Mouse (Mus musculus) layer of hippocampus, adult 18-20 months (tissue): ENCODE results near the gene C9orf72. TPM values are rescaled to one million over a fixed set of nuclear protein-coding genes. Genes with fewer than 3 reads are reported as not detected.
A peak's percentile ranks its signal among the peaks of the same experiment; 100 is the strongest.
"Not testable (repeated sequence)": the region's sequence is repeated elsewhere in the genome, so short reads cannot be mapped to it uniquely, and the experiment has no call there.

ENCODE experiments used
- DNase-seq, 2 experiments: peaks; one replicate each; pipeline ENCODE4 v3.0.0; 2022; ENCODE audit warnings: low spot score in 2 of 2
- long read RNA-seq: library from polyadenylated mRNA; stranded (forward); transcript quantifications from one replicate; pipeline ENCODE4 v2.0.0, GENCODE M21; 2021
- total RNA-seq, 2 experiments: library from RNA; stranded (reverse); gene quantifications; 2 replicates each; pipeline ENCODE4 v1.2.3; 2021

The C9orf72 gene
- 10 to 100 TPM; 21.2 to 25.2 TPM for total RNA-seq
- long read RNA-seq, transcript C9orf72-203 (11 exons, 3,193 nt) = major isoform, 13 of 24 reads
- long read RNA-seq, partial matches to known transcripts = 3 of 24 reads
- long read RNA-seq, other reads (novel, unspliced or antisense) = 8 of 24 reads

GRCm38 (mm10) chr4:35225734-35226495 lies at the start of gene C9orf72:
Gene C9orf72, minus strand, starts transcription at chr4:35226175.
- DNase-seq = peak; percentile 94 to 99

DNA sequence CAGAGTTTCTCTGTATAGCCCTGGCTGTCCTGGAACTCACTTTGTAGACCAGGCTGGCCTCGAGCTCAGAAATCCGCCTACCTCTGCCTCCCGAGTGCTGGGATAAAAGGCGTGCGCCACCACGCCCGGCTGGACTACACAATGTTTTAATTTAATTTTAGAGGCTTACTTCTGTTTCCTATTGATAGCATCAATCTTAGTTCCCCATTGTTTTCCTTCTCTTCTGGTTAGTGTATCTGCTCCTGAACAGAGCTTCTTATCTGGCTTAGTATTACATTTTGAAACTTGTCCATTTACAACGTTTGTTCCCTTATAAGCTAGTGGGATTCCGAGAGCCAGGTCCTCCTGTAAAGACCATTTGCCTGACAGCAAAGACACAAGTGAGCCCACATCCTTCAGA lies 33.0 kb upstream of the C9orf72 start:
- no peak for DNase-seq

DNA sequence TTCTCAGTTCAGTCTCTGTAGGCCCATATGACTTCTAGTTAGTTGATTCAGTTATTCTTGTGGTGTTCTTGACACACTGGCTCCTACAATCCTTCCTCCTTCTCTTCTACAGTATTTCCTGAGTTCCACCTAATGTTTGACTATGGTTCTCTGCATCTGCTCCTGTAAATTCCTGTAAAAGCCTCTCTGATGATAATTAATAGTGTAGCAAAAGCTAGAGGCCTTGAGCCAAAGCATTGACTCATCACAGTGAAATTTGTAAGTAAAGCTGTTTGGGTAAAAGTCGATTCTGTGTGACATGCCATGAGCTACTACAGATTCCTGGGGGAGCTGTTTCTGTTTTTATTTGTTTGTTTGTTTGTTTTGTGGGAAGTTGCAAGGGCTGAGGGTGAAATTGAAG lies 18.0 kb upstream of the C9orf72 start:
- DNase-seq = no peak

DNA sequence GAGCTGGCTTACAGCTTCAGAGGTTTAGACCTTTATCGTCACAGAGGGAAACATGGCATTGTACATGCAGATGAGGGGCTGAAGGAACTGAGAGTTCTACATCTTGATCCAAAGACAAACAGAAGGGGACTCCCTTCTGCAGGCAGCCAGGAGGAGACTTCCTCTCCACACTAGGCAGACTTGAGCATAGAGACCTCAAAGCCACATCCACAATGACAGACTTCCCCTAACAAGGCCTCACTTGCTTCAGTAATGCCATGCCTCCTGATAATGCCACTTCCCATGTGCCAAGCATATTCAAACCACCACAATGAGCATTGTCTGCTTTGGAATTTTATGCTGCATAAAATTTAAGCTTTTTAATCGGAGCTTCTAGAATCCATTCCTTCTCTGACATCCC lies 15.8 kb upstream of the C9orf72 start:
- no peak for DNase-seq

GRCm38 (mm10) chr4:35238696-35239095 lies 12.7 kb upstream of the C9orf72 start:
- no peak for DNase-seq

GRCm38 (mm10) chr4:35238240-35238639 lies 12.3 kb upstream of the C9orf72 start:
- DNase-seq = not testable (repeated sequence)

- DNase-seq = no peak
These were observed 10.3 kb upstream of the C9orf72 start for GRCm38 (mm10) chr4:35236313-35236712.

DNA sequence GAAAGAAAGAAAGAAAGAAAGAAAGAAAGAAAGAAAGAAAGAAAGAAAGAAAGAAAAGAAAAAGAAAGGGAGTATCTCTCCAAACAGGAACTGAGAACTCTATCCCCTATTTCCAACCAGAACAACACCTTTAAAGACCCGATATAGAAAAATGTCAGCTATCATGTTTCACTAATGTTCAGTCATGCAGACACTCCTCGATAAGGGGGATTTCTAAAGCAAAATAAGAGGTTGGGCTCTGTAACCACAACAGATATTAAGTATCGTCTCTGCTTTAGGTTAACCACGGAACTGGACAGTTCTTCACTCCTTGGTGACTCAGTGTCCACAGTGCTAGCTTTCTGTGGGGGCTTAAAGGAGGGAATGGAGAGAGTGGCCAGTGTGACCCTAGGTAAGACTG lies 2.3 kb upstream of the C9orf72 start:
- no peak for DNase-seq

GRCm38 (mm10) chr4:35226496-35226992 lies 569 bp upstream of the C9orf72 start:
- no peak for DNase-seq

- DNase-seq = peak; percentile 16 to 27
These were observed 738 bp downstream of the C9orf72 start for GRCm38 (mm10) chr4:35225141-35225733.

DNA sequence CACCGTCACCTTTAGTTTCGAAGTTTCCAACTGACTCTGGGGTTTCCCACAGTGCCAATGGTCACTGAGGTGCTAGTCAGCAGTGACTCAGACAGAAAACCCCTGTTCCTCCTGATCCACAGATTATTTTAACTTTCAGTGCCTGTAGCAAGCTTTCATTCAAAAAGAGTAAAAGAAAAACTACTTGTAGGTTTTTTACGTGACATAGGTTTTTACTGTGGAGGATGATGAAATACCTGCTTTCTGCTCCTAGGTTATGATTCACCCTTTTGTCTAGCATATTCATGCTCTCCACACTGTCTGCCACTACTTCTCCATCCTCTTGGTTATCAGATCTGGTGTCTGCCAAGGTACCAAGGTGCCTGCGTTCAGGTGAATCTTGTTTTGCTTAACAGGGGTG lies 1.9 kb downstream of the C9orf72 start:
- no peak for DNase-seq

DNA sequence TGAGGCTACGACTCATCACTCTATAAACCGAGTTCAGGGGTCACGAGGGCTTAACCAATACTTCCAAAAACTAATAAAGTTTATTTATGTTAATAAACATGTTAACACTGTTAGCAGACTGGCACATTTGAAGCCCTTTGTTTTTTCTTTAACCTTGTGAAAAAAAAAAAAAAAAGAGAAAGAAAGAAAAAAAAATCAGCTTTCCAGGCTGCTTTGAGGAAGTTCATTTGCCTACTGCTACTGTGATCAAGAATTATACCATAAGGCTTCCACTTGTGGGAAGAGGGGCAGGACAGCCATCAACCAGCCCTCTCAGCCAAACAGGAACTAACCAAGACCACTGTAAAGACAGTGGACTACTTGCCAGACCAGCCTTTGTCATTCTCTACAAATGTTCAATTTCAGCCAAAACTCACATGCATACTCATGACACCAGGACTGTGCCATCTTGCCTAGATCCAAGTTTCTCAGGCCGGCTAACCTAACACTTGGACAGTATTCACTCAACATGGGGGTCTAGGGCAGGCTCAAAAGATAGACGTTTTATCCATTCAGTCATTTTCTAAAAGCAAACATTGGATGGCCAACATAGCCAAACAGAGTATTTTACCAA lies 2.5 kb downstream of the C9orf72 start:
- no peak for DNase-seq

DNA sequence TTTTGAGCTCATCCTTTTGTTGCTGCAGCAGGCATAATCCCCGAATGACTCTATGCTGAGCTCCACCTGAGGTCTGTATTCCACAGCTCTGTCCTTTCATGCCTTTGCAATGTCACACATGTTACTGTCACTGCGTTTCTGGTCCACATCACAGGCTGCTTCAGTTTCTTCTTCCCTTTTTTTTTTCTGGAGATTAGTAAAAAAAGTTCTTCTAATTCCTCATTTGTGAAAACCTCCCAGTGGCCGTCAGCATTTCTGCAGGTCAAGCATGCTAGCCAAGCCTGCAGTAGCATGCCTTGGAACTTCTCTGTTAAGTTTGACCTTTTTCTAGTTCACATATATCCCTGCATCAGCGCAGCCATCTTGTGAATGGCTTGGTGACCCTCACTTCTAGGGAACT lies 4.1 kb downstream of the C9orf72 start:
- DNase-seq = no peak

DNA sequence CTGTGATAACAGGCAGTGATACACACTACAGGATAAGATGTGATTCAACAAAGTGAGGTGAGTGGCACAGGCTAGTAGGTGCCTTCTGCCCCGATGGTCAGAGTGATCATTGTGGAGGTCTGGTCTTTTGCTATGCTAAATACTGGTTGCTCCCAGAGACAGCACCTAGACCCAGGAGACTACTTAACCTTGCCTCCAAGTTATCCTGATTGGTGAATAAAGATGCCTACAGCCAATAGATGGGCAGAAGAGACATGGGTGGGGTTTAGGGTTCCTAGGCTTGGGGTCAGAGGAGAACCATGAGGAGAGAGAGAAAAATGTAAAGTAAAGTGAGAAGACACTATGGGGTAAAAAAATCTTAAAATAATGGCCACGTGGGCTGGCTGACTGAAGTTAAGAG lies 4.8 kb downstream of the C9orf72 start:
- DNase-seq = no peak

GRCm38 (mm10) chr4:35220108-35220731 lies 5.8 kb downstream of the C9orf72 start:
- no peak for DNase-seq

DNA sequence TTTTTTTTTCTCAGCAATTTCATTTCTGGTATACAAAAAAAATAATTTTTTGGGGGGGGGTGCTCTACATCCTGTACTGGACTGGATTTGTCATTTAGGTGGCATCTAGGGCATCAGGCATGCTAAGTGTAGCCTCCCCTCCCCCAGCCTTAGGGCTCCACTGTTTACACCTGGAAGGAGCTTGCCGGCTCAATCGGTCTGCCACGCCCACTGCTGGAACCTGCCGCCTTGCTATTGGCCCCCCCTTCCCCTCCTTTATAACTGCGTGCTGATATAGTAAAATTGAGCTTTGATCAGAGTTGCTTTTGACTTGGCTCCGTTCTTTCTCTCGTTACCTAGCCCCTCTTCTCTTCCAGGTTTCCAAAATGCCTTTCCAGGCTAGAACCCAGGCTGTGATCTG lies 21.3 kb downstream of the C9orf72 start:
- DNase-seq = no peak

- DNase-seq = no peak
These were observed 22.3 kb downstream of the C9orf72 start for GRCm38 (mm10) chr4:35203724-35204123.

DNA sequence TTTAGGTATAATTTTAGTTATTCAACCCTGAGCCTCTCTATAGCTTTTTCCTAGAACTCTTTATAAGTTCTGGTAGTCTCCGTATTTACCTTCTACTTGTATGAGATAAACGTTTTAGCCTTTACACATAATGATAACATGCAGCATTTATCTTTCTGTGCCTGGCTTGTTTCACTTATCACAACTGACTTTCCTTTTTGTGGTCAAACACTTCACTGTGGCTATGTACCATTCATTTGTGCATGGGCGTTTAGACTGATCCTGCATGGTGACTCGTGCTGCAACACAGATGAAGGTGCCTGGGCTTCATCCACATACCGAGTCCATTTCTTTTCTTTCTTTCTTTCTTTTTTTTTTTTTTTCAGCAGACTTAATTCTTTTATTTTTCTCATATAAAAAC lies 24.3 kb downstream of the C9orf72 start:
- no peak for DNase-seq

GRCm38 (mm10) chr4:35192725-35193124 lies 33.2 kb downstream of the C9orf72 start:
- DNase-seq = peak in 1 of 2 experiments; percentile 37

DNA sequence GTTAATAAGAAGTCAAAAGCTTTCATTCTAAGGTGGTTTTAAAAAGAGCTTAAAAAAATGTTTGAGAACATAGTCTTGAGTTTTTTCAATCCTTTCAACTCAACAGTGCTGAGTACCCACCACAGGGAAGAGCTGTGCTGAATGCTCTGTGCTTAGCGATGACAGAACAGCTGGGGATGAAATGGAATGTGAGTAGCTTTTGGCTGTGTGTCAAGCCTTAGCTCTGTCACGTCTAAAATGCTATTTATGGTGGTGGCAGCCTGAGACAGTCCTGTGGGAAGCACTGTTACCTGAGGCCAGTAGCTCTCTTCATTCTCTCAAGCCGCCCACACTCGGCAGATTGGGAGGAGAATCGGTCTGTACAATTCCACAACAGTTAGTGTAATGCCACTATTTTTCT lies 36.2 kb downstream of the C9orf72 start:
- peak in 1 of 2 experiments; percentile 24 for DNase-seq

GRCm38 (mm10) chr4:35187617-35188326 lies 38.2 kb downstream of the C9orf72 start:
- no peak for DNase-seq
